In genomic region chr13:58204202-58204601, GRCm38 (mm10) we compare ENCODE assay signal across 16 mouse cellular contexts.
"Had no signal": no experiment of that assay in that cellular context is flagged by ENCODE, and none has a peak within 500 bp of the region (broad histone marks: within the 10 kb centered on the region; RNA-seq: fewer than 3 reads in every experiment).

No protein-coding gene starts in this region.

- DNase-seq: retina, postnatal 1 day; right cerebral cortex, adult 18-20 months; right cerebral cortex, postnatal 14 days; right cerebral cortex, postnatal 25 days; right cerebral cortex, postnatal 4 days; spleen, adult 18-20 months; thymus, adult 18-20 months; thymus, adult 2 months; thymus, postnatal 14 days; thymus, postnatal 25 days; thymus, postnatal 36 days; thymus, postnatal 4 days had no signal

- H3K9ac ChIP-seq: neural tube, embryonic 13.5 days; neural tube, embryonic 15.5 days; stomach, embryonic 15.5 days had no signal

- H3K4me1 ChIP-seq: stomach, embryonic 15.5 days had no signal

- H3K27ac ChIP-seq: neural tube, embryonic 13.5 days; neural tube, embryonic 15.5 days; stomach, embryonic 15.5 days; stomach, postnatal 0 days had no signal

- H3K27me3 ChIP-seq: neural tube, embryonic 13.5 days; neural tube, embryonic 15.5 days; stomach, embryonic 15.5 days had no signal

- H3K9me3 ChIP-seq: neural tube, embryonic 13.5 days; neural tube, embryonic 15.5 days; stomach, embryonic 15.5 days had no signal

- H3K4me3 ChIP-seq: neural tube, embryonic 13.5 days; neural tube, embryonic 15.5 days; stomach, embryonic 15.5 days had no signal

- H3K36me3 ChIP-seq: neural tube, embryonic 13.5 days; neural tube, embryonic 15.5 days; stomach, embryonic 15.5 days had no signal
